Mouse (Mus musculus) ES-Bruce4 (cell line): ENCODE measurements around the gene Fibcd1. TPM values are rescaled to one million over a fixed set of nuclear protein-coding genes. Genes with fewer than 3 reads are reported as not detected.

Experiments
- H3K27ac ChIP-seq: 2 replicates; pipeline ENCODE4 v1.5.1; 2012; ENCODE audit warnings: low read length, inconsistent platforms; ENCODE audit not compliant: insufficient read depth
- H3K27me3 ChIP-seq: 2 replicates; pipeline ENCODE4 v1.6.1; 2012; ENCODE audit warnings: mild to moderate bottlenecking, low read length, inconsistent platforms; ENCODE audit not compliant: control insufficient read depth, poor library complexity, insufficient read depth, severe bottlenecking
- H3K36me3 ChIP-seq: 2 replicates; pipeline ENCODE4 v1.6.1; 2012; ENCODE audit warnings: inconsistent platforms, mild to moderate bottlenecking, low read length, moderate library complexity; ENCODE audit not compliant: control insufficient read depth, poor library complexity, insufficient read depth, severe bottlenecking
- H3K4me1 ChIP-seq: one replicate; pipeline ENCODE4 v1.8.1; 2011; ENCODE audit warnings: low read length; ENCODE audit not compliant: control insufficient read depth, insufficient read depth
- H3K4me3 ChIP-seq: 2 replicates; pipeline ENCODE4 v1.5.1; 2011; ENCODE audit warnings: low read depth, mild to moderate bottlenecking, low read length
- H3K9ac ChIP-seq: 2 replicates; pipeline ENCODE4 v1.6.1; 2012; ENCODE audit warnings: low read depth, mild to moderate bottlenecking, inconsistent platforms; ENCODE audit not compliant: poor library complexity, severe bottlenecking
- H3K9me3 ChIP-seq: replicated peaks from 2 replicates; pipeline ENCODE4 v1.6.1; 2012; ENCODE audit warnings: mild to moderate bottlenecking, low read length, inconsistent platforms; ENCODE audit not compliant: control insufficient read depth, poor library complexity, insufficient read depth, severe bottlenecking
- CTCF ChIP-seq: IDR thresholded peaks from one replicate; pipeline ENCODE4 v1.8.1; 2011; ENCODE audit warnings: low read depth, low read length
- EP300 ChIP-seq: IDR thresholded peaks from 2 replicates; pipeline ENCODE4 v1.6.1; 2011; ENCODE audit warnings: low read depth, low read length; ENCODE audit not compliant: insufficient read depth
- POLR2A ChIP-seq: IDR thresholded peaks from one replicate; pipeline ENCODE4 v1.8.1; 2011; ENCODE audit warnings: low read length; ENCODE audit not compliant: insufficient read depth
- polyA plus RNA-seq: library from polyadenylated mRNA; stranded (reverse); fragments of >200 nt; gene quantifications from 2 replicates; pipeline ENCODE4 v1.2.4, GENCODE M21; 2011; ENCODE audit warnings: low read depth; ENCODE audit not compliant: missing spikeins, insufficient read depth, insufficient read length

The Fibcd1 gene
- polyA plus RNA-seq, 1 experiment = not detected

DNA sequence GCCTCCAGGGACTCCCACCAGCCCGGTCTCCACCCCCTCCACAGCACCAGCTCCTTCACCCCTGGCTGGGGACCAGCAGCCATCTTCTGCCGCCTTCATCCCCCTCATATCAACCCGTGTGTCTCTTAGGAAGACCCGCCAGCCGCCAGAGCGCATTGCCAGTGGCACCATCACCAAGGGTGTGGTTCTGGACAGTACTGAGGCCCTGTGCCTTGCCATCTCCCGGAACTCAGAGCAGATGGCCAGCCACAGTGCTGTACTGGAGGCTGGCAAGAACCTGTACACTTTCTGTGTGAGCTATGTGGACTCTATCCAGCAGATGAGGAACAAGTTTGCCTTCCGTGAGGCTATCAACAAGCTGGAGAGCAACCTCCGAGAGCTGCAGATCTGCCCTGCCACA lies 44.4 kb downstream of the Fibcd1 start:
- H3K27ac ChIP-seq = no peak overlapping the region
- no peaks in the 10 kb centered on the region for H3K9me3 ChIP-seq
- TF ChIP-seq EP300 (no peak), CTCF (no peak), POLR2A (no peak)
- H3K9ac ChIP-seq = peak overlapping the region; percentile 18; the same call in 1 of the 2 replicates
- H3K4me3 ChIP-seq = no peak overlapping the region
- no peaks in the 10 kb centered on the region for H3K27me3 ChIP-seq
- H3K4me1 ChIP-seq = no peaks in the 10 kb centered on the region
- no peaks in the 10 kb centered on the region for H3K36me3 ChIP-seq

DNA sequence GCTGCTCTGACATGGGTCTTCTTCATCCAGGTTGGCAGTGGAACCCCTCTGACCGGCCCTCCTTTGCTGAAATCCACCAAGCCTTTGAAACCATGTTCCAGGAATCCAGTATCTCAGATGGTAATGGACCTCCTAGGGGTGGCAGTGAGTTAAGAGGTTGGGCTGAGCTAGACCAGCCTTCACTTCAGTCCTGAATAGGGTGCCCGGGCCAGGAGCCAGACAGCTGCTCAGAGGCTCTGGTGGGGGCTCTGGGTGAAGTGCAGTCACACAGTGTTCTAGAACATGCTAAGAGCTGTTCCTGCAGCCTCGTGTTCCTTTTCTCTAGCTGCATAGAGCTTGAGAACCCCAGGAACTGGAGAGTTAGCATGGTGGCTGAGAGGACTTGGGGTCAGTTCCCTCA lies 48.9 kb downstream of the Fibcd1 start:
- no peak overlapping the region for H3K4me3 ChIP-seq
- TF ChIP-seq EP300 = no peak
- no peak for TF ChIP-seq CTCF
- no peak for TF ChIP-seq POLR2A
- no peaks in the 10 kb centered on the region for H3K9me3 ChIP-seq
- no peak overlapping the region for H3K27ac ChIP-seq
- H3K4me1 ChIP-seq = no peaks in the 10 kb centered on the region
- H3K9ac ChIP-seq = no peak overlapping the region
- H3K27me3 ChIP-seq = no peaks in the 10 kb centered on the region
- H3K36me3 ChIP-seq = peaks cover 2% of the 10 kb centered on the region; the same call in 1 of the 2 replicates

- Histone ChIP-seq H3K27ac (no peak overlapping the region), H3K4me1 (no peaks in the 10 kb centered on the region), H3K9ac (no peak overlapping the region), H3K4me3 (no peak overlapping the region), H3K36me3 (peaks cover 6% of the 10 kb centered on the region), H3K27me3 (no peaks in the 10 kb centered on the region), H3K9me3 (no peaks in the 10 kb centered on the region)
- TF ChIP-seq CTCF (peak; percentile 41), POLR2A (no peak), EP300 (no peak)
These were observed 53.2 kb downstream of the Fibcd1 start for GRCm38 (mm10) chr2:31792611-31793010.

DNA sequence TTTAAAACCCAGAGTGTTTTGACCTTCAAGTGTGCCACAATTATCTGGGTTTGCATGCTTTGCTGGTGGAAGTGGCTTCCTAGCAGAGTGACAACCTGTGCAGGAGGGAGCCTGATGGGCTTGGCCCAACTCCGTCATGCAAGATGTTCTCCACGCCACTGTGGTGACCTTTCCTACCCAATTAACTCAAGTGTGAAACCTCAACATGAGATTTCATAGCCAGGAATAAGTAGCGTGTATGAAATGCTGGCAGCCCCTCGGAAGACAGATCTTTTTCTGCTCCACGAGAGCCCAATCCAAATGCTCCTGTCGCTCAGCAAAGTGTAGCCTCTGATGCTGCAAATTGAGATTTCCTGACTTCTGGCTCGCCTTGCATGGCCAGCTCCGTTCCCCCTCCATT lies 54.5 kb downstream of the Fibcd1 start:
- Histone ChIP-seq H3K4me1 (no peaks in the 10 kb centered on the region), H3K27me3 (no peaks in the 10 kb centered on the region), H3K27ac (no peak overlapping the region), H3K9ac (no peak overlapping the region), H3K9me3 (no peaks in the 10 kb centered on the region), H3K4me3 (no peak overlapping the region), H3K36me3 (peaks cover 6% of the 10 kb centered on the region)
- TF ChIP-seq EP300 (no peak), POLR2A (no peak), CTCF (no peak)

GRCm38 (mm10) chr2:31790728-31791251 lies 55.0 kb downstream of the Fibcd1 start:
- no peaks in the 10 kb centered on the region for H3K4me1 ChIP-seq
- H3K27me3 ChIP-seq = no peaks in the 10 kb centered on the region
- H3K27ac ChIP-seq = no peak overlapping the region
- H3K36me3 ChIP-seq = peaks cover 6% of the 10 kb centered on the region
- H3K4me3 ChIP-seq = no peak overlapping the region
- no peak overlapping the region for H3K9ac ChIP-seq
- TF ChIP-seq CTCF (no peak), POLR2A (no peak), EP300 (no peak)
- H3K9me3 ChIP-seq = no peaks in the 10 kb centered on the region

- H3K9ac ChIP-seq = no peak overlapping the region
- H3K4me3 ChIP-seq = no peak overlapping the region
- peaks cover 4% of the 10 kb centered on the region; the same call in 1 of the 2 replicates for H3K36me3 ChIP-seq
- no peaks in the 10 kb centered on the region for H3K27me3 ChIP-seq
- H3K4me1 ChIP-seq = no peaks in the 10 kb centered on the region
- TF ChIP-seq POLR2A = no peak
- no peak for TF ChIP-seq EP300
- no peak for TF ChIP-seq CTCF
- H3K9me3 ChIP-seq = no peaks in the 10 kb centered on the region
- no peak overlapping the region for H3K27ac ChIP-seq
These were observed 56.6 kb downstream of the Fibcd1 start for GRCm38 (mm10) chr2:31789215-31789614.
